Mouse (Mus musculus) hindbrain, embryonic 11.5 days (tissue): Measurements from ENCODE around the gene Bclaf3. TPM values are rescaled to one million over a fixed set of nuclear protein-coding genes. Genes with fewer than 3 reads are reported as not detected.

ENCODE experiments used
- ATAC-seq: fragments of 200-750 bp; cut with Nextera tagmentation; 2 replicates; pipeline ENCODE4 v1.8.0; 2017; ENCODE audit warnings: mild to moderate bottlenecking, moderate TSS enrichment, moderate library complexity; ENCODE audit not compliant: low FRiP score
- DNase-seq: peaks from one replicate; pipeline ENCODE4 v3.0.0-alpha.2; 2015; ENCODE audit warnings: low spot score
- H3K27ac ChIP-seq: fragments of 300-500 bp; sonication (generic); 2 replicates; pipeline ENCODE4 v1.5.1; 2014; ENCODE audit warnings: mild to moderate bottlenecking, low read depth, low read length
- H3K27me3 ChIP-seq: fragments of 300-500 bp; sonication (generic); 2 replicates; pipeline ENCODE4 v1.6.1; 2014; ENCODE audit warnings: mild to moderate bottlenecking, low read length, moderate library complexity, mixed read lengths; ENCODE audit not compliant: control insufficient read depth, insufficient read depth
- H3K36me3 ChIP-seq: fragments of 300-500 bp; sonication (generic); 2 replicates; pipeline ENCODE4 v1.6.1; 2014; ENCODE audit warnings: mild to moderate bottlenecking, low read length, moderate library complexity, mixed read lengths; ENCODE audit not compliant: control insufficient read depth, insufficient read depth
- H3K4me1 ChIP-seq: fragments of 300-500 bp; sonication (generic); replicated peaks from 2 replicates; pipeline ENCODE4 v1.6.1; 2014; ENCODE audit warnings: low read length, mixed read lengths; ENCODE audit not compliant: control insufficient read depth, insufficient read depth
- H3K4me2 ChIP-seq: fragments of 300-500 bp; sonication (generic); replicated peaks from 2 replicates; pipeline ENCODE4 v1.6.1; 2014; ENCODE audit warnings: mild to moderate bottlenecking, low read depth, low read length
- H3K4me3 ChIP-seq: fragments of 300-500 bp; sonication (generic); 2 replicates; pipeline ENCODE4 v1.5.1; 2014; ENCODE audit warnings: low read depth, low read length
- H3K9ac ChIP-seq: fragments of 300-500 bp; sonication (generic); 2 replicates; pipeline ENCODE4 v1.6.1; 2014; ENCODE audit warnings: low read depth, low read length
- H3K9me3 ChIP-seq: fragments of 300-500 bp; sonication (generic); 2 replicates; pipeline ENCODE4 v1.6.1; 2016; ENCODE audit warnings: low read length; ENCODE audit not compliant: control insufficient read depth
- WGBS: fragments of 180-500 bp; shearing (Covaris S2); extraction: QIAGEN DNeasy Blood & Tissue Kit; methylation state at CpG from one replicate; pipeline ENCODE4 v1.1.7; 2014; 5-methylcytosine and 5-hydroxymethylcytosine counted together
- polyA plus RNA-seq: library from polyadenylated mRNA; unstranded; fragments of >200 nt; fragmentation: Nextera tagmentation; extraction: Ambion mirVana; gene quantifications from 2 replicates; pipeline ENCODE4 v1.2.1, GENCODE M21; 2014

Gene Bclaf3
- polyA plus RNA-seq, 1 experiment from 2014 or later, result 29.6 TPM

GRCm38 (mm10) chrX:159597502-159597901 lies 71.0 kb downstream of the Bclaf3 start:
- no peaks in the 10 kb centered on the region for H3K4me1 ChIP-seq
- no peak overlapping the region for H3K9ac ChIP-seq
- H3K27me3 ChIP-seq, result no peaks in the 10 kb centered on the region; the same call in 1 of the 2 replicates
- no peak overlapping the region for H3K27ac ChIP-seq
- 70% methylated on average over 1 of the region's 1 CpGs for WGBS
- no peak for DNase-seq
- no peak for ATAC-seq
- no peaks in the 10 kb centered on the region for H3K9me3 ChIP-seq
- no peaks in the 10 kb centered on the region for H3K36me3 ChIP-seq
- no peak overlapping the region for H3K4me2 ChIP-seq
- no peak overlapping the region for H3K4me3 ChIP-seq

GRCm38 (mm10) chrX:159604832-159605231 lies 78.3 kb downstream of the Bclaf3 start:
- DNase-seq (no peak), ATAC-seq (no peak)
- Histone ChIP-seq H3K4me1 (no peaks in the 10 kb centered on the region), H3K9me3 (no peaks in the 10 kb centered on the region), H3K4me3 (no peak overlapping the region), H3K9ac (no peak overlapping the region), H3K36me3 (no peaks in the 10 kb centered on the region), H3K27ac (no peak overlapping the region), H3K27me3 (no peaks in the 10 kb centered on the region), H3K4me2 (no peak overlapping the region)
- 87% methylated on average over 2 of the region's 2 CpGs for WGBS

DNA sequence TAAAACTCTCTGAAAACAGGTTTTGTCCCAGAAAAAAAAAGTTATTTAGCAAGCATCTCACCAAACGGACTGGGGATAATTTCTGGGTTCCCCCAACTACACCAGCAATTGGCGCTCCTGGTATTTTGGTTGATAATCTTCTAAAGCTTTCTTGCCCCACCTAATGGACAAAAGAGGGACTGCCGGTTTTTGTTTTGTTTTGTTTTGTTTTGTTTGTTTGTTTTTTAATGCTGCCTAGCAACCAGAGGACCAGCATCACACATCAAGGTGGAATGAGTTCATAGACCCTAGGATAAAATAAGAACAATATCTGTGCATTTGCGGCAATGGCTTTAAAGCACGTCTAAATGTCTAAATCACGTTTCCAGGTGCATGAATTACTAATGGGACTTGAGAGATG lies 80.4 kb downstream of the Bclaf3 start:
- H3K27ac ChIP-seq, result no peak overlapping the region
- H3K4me1 ChIP-seq, result no peaks in the 10 kb centered on the region
- H3K9me3 ChIP-seq, result no peaks in the 10 kb centered on the region
- H3K4me2 ChIP-seq, result no peak overlapping the region
- no peaks in the 10 kb centered on the region for H3K27me3 ChIP-seq
- DNase-seq, result peak; percentile 41
- WGBS, result 51% methylated on average over 6 of the region's 6 CpGs
- no peak for ATAC-seq
- no peak overlapping the region for H3K4me3 ChIP-seq
- H3K9ac ChIP-seq, result no peak overlapping the region
- H3K36me3 ChIP-seq, result no peaks in the 10 kb centered on the region

- DNase-seq, result peak; percentile 1
- no peak overlapping the region for H3K9ac ChIP-seq
These were observed 99.9 kb downstream of the Bclaf3 start for GRCm38 (mm10) chrX:159626208-159626906.

DNA sequence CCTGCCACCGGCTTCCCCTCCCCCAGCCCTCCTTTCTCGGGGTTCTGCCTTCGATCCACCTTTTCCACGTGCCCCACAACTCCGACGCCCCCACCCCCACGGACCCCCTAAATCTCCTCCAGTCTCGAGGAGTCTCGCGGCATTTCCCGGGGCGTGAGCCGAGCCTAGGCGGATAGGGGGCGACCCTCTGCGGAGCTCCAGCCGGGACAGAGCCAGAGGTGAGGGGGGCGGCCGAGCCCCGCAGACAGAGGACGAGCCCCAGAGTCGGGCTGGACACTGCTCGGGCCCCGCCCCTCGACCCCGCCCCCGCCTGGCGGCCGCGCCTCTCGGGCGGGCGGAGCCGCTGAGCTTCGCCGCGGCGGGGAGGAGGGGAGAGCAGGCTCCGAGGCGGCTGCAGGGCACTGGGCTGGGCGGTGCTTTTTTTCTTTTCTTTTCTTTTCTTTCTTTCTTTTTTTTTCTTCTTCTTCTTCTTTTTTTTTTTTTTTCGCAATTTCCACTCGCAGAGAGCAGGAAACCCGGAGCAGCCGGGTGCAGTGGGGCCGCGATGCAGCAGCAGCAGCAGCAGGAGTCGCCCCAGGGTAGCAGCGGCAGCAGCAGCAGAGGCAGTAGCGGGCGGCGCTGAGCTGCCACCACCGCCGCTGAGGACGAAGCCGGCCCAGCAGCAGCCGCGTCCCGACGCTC lies 100.6 kb downstream of the Bclaf3 start, which contains the start of gene Sh3kbp1:
Gene Sh3kbp1 (plus strand): TSS at position 366 of the 681 bp plus-strand sequence.
- Histone ChIP-seq H3K9me3 (no peaks in the 10 kb centered on the region), H3K4me2 (peak within 1 kb of the TSS; percentile 50), H3K27ac (peak within 1 kb of the TSS; percentile 27; the same call in 1 of the 2 replicates), H3K36me3 (no peaks in the 10 kb centered on the region), H3K4me1 (no peaks in the 10 kb centered on the region), H3K4me3 (peak within 1 kb of the TSS; percentile 54), H3K27me3 (no peaks in the 10 kb centered on the region; the same call in 1 of the 2 replicates), H3K9ac (peak within 1 kb of the TSS; percentile 63)
- WGBS, result 18% methylated on average over 31 of the region's 60 CpGs
- ATAC-seq (peak; percentile 93), DNase-seq (peak; percentile 76)

More at GRCm38 (mm10) chrX:159626208-159626906, 99.9 kb downstream of the Bclaf3 start:
- Histone ChIP-seq H3K27me3 (no peaks in the 10 kb centered on the region; the same call in 1 of the 2 replicates), H3K36me3 (no peaks in the 10 kb centered on the region), H3K4me3 (peak overlapping the region; percentile 54), H3K4me2 (peak overlapping the region; percentile 50), H3K9me3 (no peaks in the 10 kb centered on the region), H3K27ac (no peak overlapping the region), H3K4me1 (no peaks in the 10 kb centered on the region)
- WGBS, result 23% methylated on average over 10 of the region's 12 CpGs
- ATAC-seq, result peak; percentile 76

GRCm38 (mm10) chrX:159627588-159628566 lies 101.4 kb downstream of the Bclaf3 start:
- ATAC-seq, result peak; percentile 80
- peak overlapping the region; percentile 27; the same call in 1 of the 2 replicates for H3K27ac ChIP-seq

DNA sequence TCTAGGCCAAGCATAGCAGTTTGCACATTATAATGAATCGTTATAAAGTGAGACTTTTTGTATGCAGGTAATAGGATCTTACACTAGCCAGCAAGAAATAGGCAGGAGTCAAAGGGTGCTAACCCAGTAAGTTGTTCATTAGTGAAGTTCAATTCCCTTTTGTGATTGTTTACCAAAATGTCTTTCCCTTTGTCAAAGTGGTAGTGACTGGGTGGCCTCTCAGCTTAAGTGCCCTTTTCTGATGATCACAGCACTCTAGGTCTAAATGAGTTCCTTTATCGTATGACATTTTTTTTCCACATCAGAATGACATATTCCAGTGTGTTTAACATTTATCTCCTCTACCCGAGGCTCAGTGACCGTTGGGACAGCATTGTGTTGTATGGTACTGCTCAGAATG lies 102.1 kb downstream of the Bclaf3 start:
- 50% methylated on average over 4 of the region's 4 CpGs for WGBS
- H3K9me3 ChIP-seq, result no peaks in the 10 kb centered on the region
- DNase-seq (no peak), ATAC-seq (no peak)
- peak overlapping the region; percentile 54 for H3K4me3 ChIP-seq
- no peak overlapping the region for H3K27ac ChIP-seq
- H3K36me3 ChIP-seq, result no peaks in the 10 kb centered on the region
- 0 out of 2 replicates have a peak overlapping the region, but pooled peaks have one; percentile 1 for H3K9ac ChIP-seq
- no peaks in the 10 kb centered on the region; the same call in 1 of the 2 replicates for H3K27me3 ChIP-seq
- peak overlapping the region; percentile 50 for H3K4me2 ChIP-seq
- H3K4me1 ChIP-seq, result no peaks in the 10 kb centered on the region

More at GRCm38 (mm10) chrX:159627588-159628566, 101.4 kb downstream of the Bclaf3 start:
- peak overlapping the region; percentile 63 for H3K9ac ChIP-seq
- H3K4me3 ChIP-seq, result peak overlapping the region; percentile 54
- peak; percentile 60 for DNase-seq
- H3K4me2 ChIP-seq, result peak overlapping the region; percentile 50
- H3K9me3 ChIP-seq, result no peaks in the 10 kb centered on the region
- 8% methylated on average over 41 of the region's 56 CpGs for WGBS
- H3K27me3 ChIP-seq, result no peaks in the 10 kb centered on the region; the same call in 1 of the 2 replicates
- no peaks in the 10 kb centered on the region for H3K4me1 ChIP-seq
- no peaks in the 10 kb centered on the region for H3K36me3 ChIP-seq

- H3K9me3 ChIP-seq, result no peaks in the 10 kb centered on the region
- no peak overlapping the region for H3K27ac ChIP-seq
- H3K36me3 ChIP-seq, result no peaks in the 10 kb centered on the region
- H3K4me1 ChIP-seq, result no peaks in the 10 kb centered on the region
- WGBS, result 37% methylated on average over 2 of the region's 2 CpGs
- no peaks in the 10 kb centered on the region; the same call in 1 of the 2 replicates for H3K27me3 ChIP-seq
- no peak overlapping the region for H3K4me2 ChIP-seq
- DNase-seq (no peak), ATAC-seq (no peak)
- no peak overlapping the region; the same call in 1 of the 2 replicates for H3K4me3 ChIP-seq
- H3K9ac ChIP-seq, result no peak overlapping the region
These were observed 102.7 kb downstream of the Bclaf3 start for GRCm38 (mm10) chrX:159629203-159629602.
